Mouse (Mus musculus) lung, postnatal 0 days (tissue): ENCODE data around the gene Cemip. TPM values are rescaled to one million over a fixed set of nuclear protein-coding genes. Genes with fewer than 3 reads are reported as not detected.
"Not testable (repeated sequence)": the region's sequence is repeated elsewhere in the genome, so short reads cannot be mapped to it uniquely, and the experiment has no call there.

Experiments
- ATAC-seq: fragments of 200-750 bp; cut with Nextera tagmentation; 2 replicates; pipeline ENCODE4 v1.8.0; 2017; ENCODE audit warnings: moderate library complexity
- DNase-seq: peaks from one replicate; pipeline ENCODE4 v3.0.0-alpha.2; 2016; ENCODE audit warnings: low spot score
- H3K27ac ChIP-seq: fragments of 300-500 bp; sonication (generic); 2 replicates; pipeline ENCODE4 v1.5.1; 2014; ENCODE audit warnings: antibody characterized with exemption, mild to moderate bottlenecking, low read length, mixed read lengths
- H3K27me3 ChIP-seq: fragments of 300-500 bp; sonication (generic); replicated peaks from 2 replicates; pipeline ENCODE4 v1.6.1; 2014; ENCODE audit warnings: low read length, mixed read lengths; ENCODE audit not compliant: insufficient read depth
- H3K36me3 ChIP-seq: fragments of 300-500 bp; sonication (generic); 2 replicates; pipeline ENCODE4 v1.6.1; 2014; ENCODE audit warnings: low read length, mixed read lengths; ENCODE audit not compliant: insufficient read depth
- H3K4me1 ChIP-seq: fragments of 300-500 bp; sonication (generic); 2 replicates; pipeline ENCODE4 v1.6.1; 2014; ENCODE audit warnings: antibody characterized with exemption, low read depth, low read length, mixed read lengths; ENCODE audit not compliant: insufficient read depth
- H3K4me2 ChIP-seq: fragments of 300-500 bp; sonication (generic); replicated peaks from 2 replicates; pipeline ENCODE4 v1.6.1; 2014; ENCODE audit warnings: low read depth, mild to moderate bottlenecking, low read length, moderate library complexity, mixed read lengths
- H3K4me3 ChIP-seq: fragments of 300-500 bp; sonication (generic); 2 replicates; pipeline ENCODE4 v1.5.1; 2014; ENCODE audit warnings: low read depth, low read length
- H3K9ac ChIP-seq: fragments of 300-500 bp; sonication (generic); replicated peaks from 2 replicates; pipeline ENCODE4 v1.6.1; 2014; ENCODE audit warnings: low read depth, mild to moderate bottlenecking
- H3K9me3 ChIP-seq: fragments of 300-500 bp; sonication (generic); 2 replicates; pipeline ENCODE4 v1.6.1; 2016; ENCODE audit warnings: low read length, mixed read lengths
- CTCF ChIP-seq: IDR thresholded peaks from 2 replicates; pipeline ENCODE4 v1.5.1; 2016; ENCODE audit warnings: antibody characterized with exemption, mild to moderate bottlenecking
- EP300 ChIP-seq: IDR thresholded peaks from 2 replicates; pipeline ENCODE4 v1.6.1; 2016; ENCODE audit warnings: antibody characterized with exemption, mild to moderate bottlenecking, control low read depth
- WGBS: fragments of 180-500 bp; shearing (Covaris S2); extraction: QIAGEN DNeasy Blood & Tissue Kit; methylation state at CpG from one replicate; pipeline ENCODE4 v1.1.7; 2014; 5-methylcytosine and 5-hydroxymethylcytosine counted together
- polyA plus RNA-seq: library from polyadenylated mRNA; unstranded; fragments of >200 nt; fragmentation: Nextera tagmentation; extraction: Ambion mirVana; gene quantifications from 2 replicates; pipeline ENCODE4 v1.2.1, GENCODE M21; 2015

Gene Cemip
- polyA plus RNA-seq, 1 experiment from 2014 or later: 0.57 TPM

- Histone ChIP-seq H3K27me3 (no peaks in the 10 kb centered on the region), H3K4me2 (no peak overlapping the region), H3K4me3 (no peak overlapping the region), H3K9ac (no peak overlapping the region), H3K27ac (no peak overlapping the region), H3K36me3 (peaks cover 13% of the 10 kb centered on the region; the same call in 1 of the 2 replicates), H3K4me1 (no peaks in the 10 kb centered on the region; the same call in 1 of the 2 replicates), H3K9me3 (no peaks in the 10 kb centered on the region)
- no peak for ATAC-seq
- no peak for TF ChIP-seq EP300
- no peak for TF ChIP-seq CTCF
- WGBS: 69% methylated on average over 3 of the region's 3 CpGs
- DNase-seq: no peak
These were observed 185.8 kb downstream of the Cemip start for GRCm38 (mm10) chr7:83900519-83900918.

- H3K36me3 ChIP-seq: peaks cover 13% of the 10 kb centered on the region; the same call in 1 of the 2 replicates
These were observed 188.0 kb downstream of the Cemip start for GRCm38 (mm10) chr7:83898267-83898666.

GRCm38 (mm10) chr7:83896077-83896740 is 190.1 kb downstream of the Cemip start:
- Histone ChIP-seq H3K27ac (no peak overlapping the region), H3K4me1 (peaks cover 4% of the 10 kb centered on the region; the same call in 1 of the 2 replicates), H3K4me2 (no peak overlapping the region), H3K36me3 (peaks cover 13% of the 10 kb centered on the region; the same call in 1 of the 2 replicates), H3K4me3 (no peak overlapping the region), H3K27me3 (no peaks in the 10 kb centered on the region), H3K9me3 (no peaks in the 10 kb centered on the region), H3K9ac (no peak overlapping the region)
- ATAC-seq (no peak), DNase-seq (no peak)
- WGBS: 88% methylated on average over 5 of the region's 5 CpGs
- TF ChIP-seq CTCF: no peak
- TF ChIP-seq EP300: no peak

More at GRCm38 (mm10) chr7:83898267-83898666, 188.0 kb downstream of the Cemip start:
- no peak for DNase-seq
- Histone ChIP-seq H3K4me1 (peaks cover 2% of the 10 kb centered on the region; the same call in 1 of the 2 replicates), H3K4me2 (no peak overlapping the region), H3K27ac (no peak overlapping the region), H3K4me3 (no peak overlapping the region), H3K27me3 (no peaks in the 10 kb centered on the region), H3K9me3 (no peaks in the 10 kb centered on the region), H3K9ac (no peak overlapping the region)
- WGBS: 89% methylated on average over 11 of the region's 11 CpGs
- ATAC-seq: no peak
- no peak for TF ChIP-seq CTCF
- no peak for TF ChIP-seq EP300

- H3K9me3 ChIP-seq: no peaks in the 10 kb centered on the region
- WGBS: 94% methylated on average over 1 of the region's 1 CpGs
- no peak overlapping the region for H3K27ac ChIP-seq
- peaks cover 9% of the 10 kb centered on the region; the same call in 1 of the 2 replicates for H3K36me3 ChIP-seq
- DNase-seq (no peak), ATAC-seq (no peak)
- no peak overlapping the region for H3K4me2 ChIP-seq
- no peaks in the 10 kb centered on the region for H3K27me3 ChIP-seq
- no peak overlapping the region for H3K9ac ChIP-seq
- no peak overlapping the region for H3K4me3 ChIP-seq
- TF ChIP-seq EP300: no peak
- TF ChIP-seq CTCF: peak; percentile 48
- peaks cover 7% of the 10 kb centered on the region; the same call in 1 of the 2 replicates for H3K4me1 ChIP-seq
These were observed 192.0 kb downstream of the Cemip start for GRCm38 (mm10) chr7:83894348-83894747.

GRCm38 (mm10) chr7:83892333-83892669 is 194.0 kb downstream of the Cemip start:
- Histone ChIP-seq H3K9me3 (no peaks in the 10 kb centered on the region), H3K4me3 (peak overlapping the region; percentile 75), H3K36me3 (peaks cover under 1% of the 10 kb centered on the region; the same call in 1 of the 2 replicates), H3K27me3 (no peaks in the 10 kb centered on the region), H3K9ac (peak overlapping the region; percentile 63), H3K4me2 (peak overlapping the region; percentile 84), H3K4me1 (peaks cover 7% of the 10 kb centered on the region; the same call in 1 of the 2 replicates), H3K27ac (peak overlapping the region; percentile 92)
- DNase-seq (no peak), ATAC-seq (no peak)
- no peak for TF ChIP-seq EP300
- TF ChIP-seq CTCF: no peak
- 0% methylated on average over 15 of the region's 21 CpGs for WGBS

- TF ChIP-seq EP300 (peak; percentile 44; the same call in 1 of the 2 replicates), CTCF (peak; percentile 60)
- H3K4me2 ChIP-seq: peak overlapping the region; percentile 84
- peaks cover 7% of the 10 kb centered on the region; the same call in 1 of the 2 replicates for H3K4me1 ChIP-seq
- H3K4me3 ChIP-seq: peak overlapping the region; percentile 75
- DNase-seq (peak; percentile 100), ATAC-seq (peak; percentile 98)
- 2% methylated on average over 37 of the region's 44 CpGs for whole genome bisulfite sequencing
- H3K27ac ChIP-seq: peak overlapping the region; percentile 92
- no peaks in the 10 kb centered on the region for H3K9me3 ChIP-seq
- peak overlapping the region; percentile 63 for H3K9ac ChIP-seq
- no peaks in the 10 kb centered on the region for H3K27me3 ChIP-seq
- H3K36me3 ChIP-seq: no peaks in the 10 kb centered on the region
These were observed 194.6 kb downstream of the Cemip start for GRCm38 (mm10) chr7:83891433-83892332.

- not testable (repeated sequence) for H3K27me3 ChIP-seq, H3K27ac ChIP-seq, DNase-seq, H3K4me2 ChIP-seq, H3K9ac ChIP-seq, ATAC-seq, H3K4me3 ChIP-seq, H3K9me3 ChIP-seq, H3K36me3 ChIP-seq
- peaks cover 11% of the 10 kb centered on the region; the same call in 1 of the 2 replicates for H3K4me1 ChIP-seq
- 90% methylated on average over 5 of the region's 5 CpGs for WGBS
These were observed 196.4 kb downstream of the Cemip start for GRCm38 (mm10) chr7:83889946-83890345.
